Mouse (Mus musculus): ENCODE data around the gene H2-M2.
"Not testable (repeated sequence)": the region's sequence is repeated elsewhere in the genome, so short reads cannot be mapped to it uniquely, and the experiment has no call there.

Gene H2-M2

GRCm38 (mm10) chr17:37483452-37483851 lies at the start of gene H2-M2:
H2-M2 (minus strand) TSS chr17:37483552.
- no peak for DNase-seq (ENCODE audit: low spot score in 2 of 2)

DNA sequence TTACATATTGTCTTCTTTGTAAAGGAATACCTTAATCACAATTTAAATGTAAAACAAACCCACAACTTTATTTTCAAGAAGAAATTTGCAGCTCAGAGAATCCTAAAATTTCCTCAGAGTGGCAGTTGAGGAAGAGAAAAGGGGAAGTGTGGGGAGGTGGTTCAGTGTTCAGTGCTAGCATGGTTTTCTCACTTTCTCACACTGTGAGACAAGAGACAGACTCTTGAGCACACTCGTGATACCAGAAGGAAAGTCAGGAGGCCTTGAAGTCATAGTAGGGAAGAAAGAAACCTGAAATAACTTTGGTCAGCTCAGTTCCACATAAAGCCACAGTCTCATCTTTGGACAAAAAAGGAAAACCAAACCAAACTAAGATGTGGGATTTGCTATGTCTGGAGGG lies 42.1 kb upstream of the H2-M2 start:
- DNase-seq (ENCODE audit: low spot score in 2 of 2) = not testable (repeated sequence)

DNA sequence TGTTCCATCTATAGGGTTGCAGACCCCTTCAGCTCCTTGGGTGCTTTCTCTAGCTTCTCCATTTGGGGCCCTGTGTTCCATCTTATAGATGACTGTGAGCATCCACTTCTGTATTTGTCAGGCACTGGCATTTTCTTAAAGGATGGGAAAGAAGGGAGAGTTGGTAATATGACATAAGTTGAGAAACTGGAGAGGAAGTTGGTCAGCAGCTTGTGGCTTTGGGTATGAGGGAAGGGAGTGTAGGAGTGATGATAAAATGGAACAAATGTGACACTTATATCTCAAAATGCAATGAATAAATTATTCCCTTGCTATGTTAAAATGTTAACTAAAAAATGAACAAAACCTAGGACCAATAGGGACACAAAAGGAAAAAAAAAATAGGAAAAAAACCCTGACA lies 41.3 kb upstream of the H2-M2 start:
- DNase-seq (ENCODE audit: low spot score in 2 of 2) = not testable (repeated sequence)

GRCm38 (mm10) chr17:37507730-37508129 lies 24.4 kb upstream of the H2-M2 start, which contains the start of gene Olfr111:
Olfr111 (plus strand) TSS chr17:37508030.
- no peak for DNase-seq (ENCODE audit: low spot score in 2 of 2)

DNA sequence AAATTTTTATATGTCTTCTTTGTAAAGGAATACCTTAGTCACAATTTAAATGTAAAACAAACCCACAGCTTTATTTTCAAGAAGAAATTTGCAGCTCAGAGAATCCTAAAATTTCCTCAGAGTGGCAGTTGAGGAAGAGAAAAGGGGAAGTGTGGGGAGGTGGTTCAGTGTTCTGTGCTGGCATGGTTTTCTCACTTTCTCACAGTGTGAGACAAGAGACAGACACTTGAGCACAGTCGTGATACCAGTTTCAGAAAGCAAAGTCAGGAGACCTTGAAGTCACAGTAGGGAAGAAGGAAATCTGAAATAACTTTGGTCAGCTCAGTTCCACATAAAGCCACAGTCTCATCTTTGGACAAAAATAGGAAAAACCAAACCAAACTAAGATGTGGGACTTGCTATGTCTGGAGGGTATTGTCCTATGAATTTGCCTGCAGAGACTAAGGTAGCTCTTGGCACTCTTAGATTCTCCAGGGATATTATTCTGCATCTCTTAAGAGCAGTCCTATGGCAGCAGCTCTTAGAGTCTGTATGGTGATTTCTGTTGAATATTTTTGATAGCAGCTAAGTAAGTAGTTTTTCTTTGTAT lies 8.7 kb upstream of the H2-M2 start, which contains the start of gene Olfr110:
Gene Olfr110 (plus strand): TSS at position 539 of the 589 bp plus-strand sequence.
- no peak for DNase-seq (ENCODE audit: low spot score in 2 of 2)

DNA sequence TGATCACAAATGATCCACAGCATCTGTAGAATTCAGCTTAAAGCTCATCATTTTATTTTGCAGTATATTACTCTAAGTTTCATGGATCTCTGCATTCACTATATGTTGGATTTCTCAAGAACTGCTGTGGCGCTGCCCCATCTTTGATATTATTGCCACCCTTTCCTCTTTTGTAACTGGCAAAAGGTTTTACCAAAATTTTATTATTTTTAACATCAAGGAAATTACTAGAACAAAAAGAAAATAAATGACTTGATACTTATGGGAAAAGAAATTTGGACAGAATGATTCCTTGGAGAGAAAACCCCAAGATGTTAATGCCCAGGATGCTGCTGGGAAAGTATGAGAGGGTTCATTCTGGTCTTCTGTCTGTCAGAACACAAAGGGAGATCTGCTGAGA lies 24.7 kb downstream of the H2-M2 start, which contains the start of gene Olfr109:
Gene Olfr109 (plus strand): TSS at position 301 of the 400 bp plus-strand sequence.
- DNase-seq (ENCODE audit: low spot score in 2 of 2) = no peak

DNA sequence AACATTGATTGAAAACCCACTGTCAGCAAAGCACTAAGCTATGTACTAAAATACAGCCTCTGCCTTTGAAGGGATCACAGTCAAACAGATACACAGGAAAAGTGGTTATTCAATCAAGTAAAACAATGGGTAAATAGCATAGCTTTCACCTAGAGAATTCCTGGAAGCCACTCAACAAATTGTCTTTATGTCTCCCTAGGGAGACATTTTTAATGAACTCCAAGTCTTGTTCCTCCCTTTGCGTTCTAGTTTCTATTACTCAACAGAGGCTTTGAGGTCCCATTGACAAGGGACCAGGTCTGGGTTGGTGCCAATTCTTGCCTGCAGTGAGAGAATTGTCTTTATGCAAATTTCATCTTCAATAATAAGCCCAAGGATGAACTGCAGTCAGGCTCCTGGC lies 38.2 kb downstream of the H2-M2 start, which contains the start of gene Olfr108:
Gene Olfr108 (plus strand): TSS at position 301 of the 400 bp plus-strand sequence.
- no peak for DNase-seq (ENCODE audit: low spot score in 2 of 2)
